Mouse (Mus musculus) layer of hippocampus, postnatal 10 days (tissue): ENCODE data around the gene Meaf6. TPM values are rescaled to one million over a fixed set of nuclear protein-coding genes. Genes with fewer than 3 reads are reported as not detected.

Experiments used
- DNase-seq, 2 experiments: peaks; one replicate each; pipeline ENCODE4 v3.0.0; 2021; ENCODE audit warnings: low spot score in 2 of 2
- total RNA-seq, 2 experiments: library from RNA; stranded (reverse); gene quantifications; 2 replicates each; pipeline ENCODE4 v1.2.3; 2021

Gene Meaf6
- total RNA-seq, 2 experiments from 2014 or later = 130 to 134 TPM

GRCm38 (mm10) chr4:125115081-125115480 is 30.1 kb downstream of the Meaf6 start:
- no peak for DNase-seq

DNA sequence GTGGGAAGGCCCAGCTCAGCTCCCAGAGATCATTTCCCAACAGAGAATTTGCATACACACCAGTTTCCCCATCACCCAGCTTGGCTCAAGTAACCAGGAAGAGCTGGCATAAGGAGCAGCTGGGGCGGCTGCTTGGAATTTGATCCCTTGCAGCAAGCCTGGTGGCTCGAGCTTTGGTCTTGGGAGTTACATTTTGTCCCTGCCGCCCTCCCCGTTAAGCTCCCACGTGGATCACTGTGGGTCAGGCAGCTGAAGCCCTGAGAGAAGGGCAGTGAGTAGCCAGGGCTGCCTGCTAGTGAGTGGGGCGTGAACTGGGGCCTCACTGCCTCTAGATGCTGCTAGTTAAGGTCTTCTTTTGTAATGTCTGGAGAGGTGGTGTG is 30.8 kb downstream of the Meaf6 start:
- DNase-seq = peak in 1 of 2 experiments; percentile 40

- DNase-seq = peak; percentile 58 to 65
Observed at GRCm38 (mm10) chr4:125116090-125116861, 31.3 kb downstream of the Meaf6 start.

- no peak for DNase-seq
Observed at GRCm38 (mm10) chr4:125116929-125117328, 32.0 kb downstream of the Meaf6 start.

DNA sequence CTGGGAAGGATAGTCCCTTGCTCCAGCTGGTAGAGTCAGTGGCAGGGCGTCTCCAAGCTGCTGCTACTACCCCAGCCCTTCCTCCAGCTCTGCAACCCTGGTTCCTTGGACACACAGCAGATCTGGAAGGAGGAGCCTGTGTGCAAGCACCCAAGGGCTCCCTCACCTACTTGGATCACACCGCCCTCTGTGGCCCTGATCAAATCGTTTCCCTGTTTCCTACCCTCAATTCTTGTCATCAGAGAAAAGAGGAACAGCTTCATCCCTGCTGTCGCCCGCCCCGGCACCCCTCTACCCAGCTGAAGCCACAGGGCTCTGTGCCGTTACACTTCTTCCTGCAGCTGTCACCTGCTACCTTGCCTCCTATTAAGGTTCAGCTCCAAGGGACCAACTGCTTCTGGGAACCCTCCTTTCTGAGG is 33.0 kb downstream of the Meaf6 start:
- no peak for DNase-seq

- no peak for DNase-seq
Observed at GRCm38 (mm10) chr4:125119070-125119469, 34.1 kb downstream of the Meaf6 start.

DNA sequence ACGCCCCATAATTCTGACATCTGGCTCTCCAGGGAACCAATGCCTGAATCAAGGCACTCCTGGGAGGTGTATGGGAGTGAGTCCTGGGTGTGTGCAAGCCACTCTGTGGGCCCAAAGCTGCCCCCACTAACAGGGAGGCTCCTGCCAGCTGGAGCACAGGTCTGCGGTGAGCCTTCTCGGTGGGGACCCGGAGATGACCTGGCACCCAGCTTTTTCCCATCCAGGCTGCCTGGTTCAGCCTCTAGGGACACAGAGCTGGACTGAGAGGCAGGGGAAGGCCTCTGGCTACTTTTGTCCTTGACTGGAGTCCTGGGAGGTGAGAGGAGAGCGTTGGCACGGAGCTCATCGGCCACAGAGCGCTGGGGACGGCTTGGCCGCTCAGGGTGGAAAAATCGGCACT is 34.8 kb downstream of the Meaf6 start:
- DNase-seq = no peak

DNA sequence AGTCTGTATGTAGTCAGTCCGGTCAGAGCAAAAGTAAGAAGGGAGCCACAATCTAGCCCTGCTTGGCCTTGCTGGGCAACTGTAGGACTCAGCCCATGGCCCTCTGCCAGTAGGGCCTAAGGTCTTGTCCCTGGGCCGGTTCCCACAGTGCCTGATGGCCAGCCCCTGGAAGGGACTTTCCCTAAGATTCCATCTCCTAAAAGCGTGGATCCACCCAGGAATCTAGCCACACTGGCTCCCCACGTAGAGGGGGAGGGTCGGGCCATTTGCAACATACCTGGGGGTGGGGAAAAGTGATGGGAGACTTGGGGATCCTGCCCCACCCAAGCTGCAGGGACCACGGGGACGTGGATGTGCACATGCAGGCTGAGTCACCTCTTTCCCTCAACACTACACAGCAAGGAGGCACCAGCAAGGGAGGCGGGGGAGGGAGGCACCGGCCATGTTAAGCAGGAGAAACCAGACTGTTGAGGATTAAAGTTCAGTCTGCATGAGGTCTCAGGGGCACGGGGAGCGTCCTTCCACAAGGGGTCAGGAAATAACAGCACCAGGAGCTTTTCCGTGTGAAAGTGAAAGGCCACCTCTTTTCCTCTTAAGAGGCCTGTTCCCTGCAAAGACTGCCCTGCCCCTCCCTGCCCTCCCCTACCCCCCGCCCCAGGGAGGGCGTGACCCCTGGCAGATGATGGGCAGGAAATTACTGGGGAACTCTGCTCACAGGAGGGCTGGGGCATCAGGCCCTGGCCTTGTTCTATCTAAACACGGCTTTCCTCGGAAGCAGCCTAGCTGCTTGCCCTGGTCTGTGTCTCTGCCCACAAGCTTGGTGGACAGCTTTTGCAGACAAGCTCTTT is 37.7 kb downstream of the Meaf6 start:
- DNase-seq = no peak

GRCm38 (mm10) chr4:125123279-125123671 is 38.3 kb downstream of the Meaf6 start:
- no peak for DNase-seq

GRCm38 (mm10) chr4:125124424-125125209 is 39.7 kb downstream of the Meaf6 start:
- no peak for DNase-seq

DNA sequence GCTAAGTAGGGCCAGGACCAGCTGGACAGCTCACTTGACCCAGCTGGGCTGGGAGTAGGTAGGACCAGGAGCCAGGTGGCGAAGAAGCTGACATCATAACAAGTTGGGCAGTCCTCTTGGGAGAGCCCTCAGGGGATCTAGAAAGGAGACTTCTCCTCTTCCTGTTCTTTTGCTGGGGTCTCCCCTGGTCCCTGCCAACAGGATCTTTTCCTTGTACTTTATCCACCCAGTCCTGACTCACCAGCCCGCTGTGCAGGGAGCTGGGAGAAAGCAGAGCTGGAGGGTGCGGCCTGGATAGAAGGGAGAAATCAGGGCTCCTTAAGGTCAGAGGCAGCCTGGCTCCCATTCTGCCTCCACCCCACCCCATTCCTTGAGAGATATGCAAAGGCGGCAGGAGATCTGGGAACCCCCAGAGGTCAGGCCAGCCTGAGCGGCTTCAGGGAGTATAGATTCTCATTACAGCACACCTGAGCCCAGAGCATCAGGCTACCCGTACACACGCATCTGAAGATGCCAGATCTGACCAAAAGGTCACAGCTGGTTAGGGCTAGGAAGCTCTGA is 40.5 kb downstream of the Meaf6 start:
- no peak for DNase-seq

- no peak for DNase-seq
Observed at GRCm38 (mm10) chr4:125126186-125126585, 41.3 kb downstream of the Meaf6 start.

DNA sequence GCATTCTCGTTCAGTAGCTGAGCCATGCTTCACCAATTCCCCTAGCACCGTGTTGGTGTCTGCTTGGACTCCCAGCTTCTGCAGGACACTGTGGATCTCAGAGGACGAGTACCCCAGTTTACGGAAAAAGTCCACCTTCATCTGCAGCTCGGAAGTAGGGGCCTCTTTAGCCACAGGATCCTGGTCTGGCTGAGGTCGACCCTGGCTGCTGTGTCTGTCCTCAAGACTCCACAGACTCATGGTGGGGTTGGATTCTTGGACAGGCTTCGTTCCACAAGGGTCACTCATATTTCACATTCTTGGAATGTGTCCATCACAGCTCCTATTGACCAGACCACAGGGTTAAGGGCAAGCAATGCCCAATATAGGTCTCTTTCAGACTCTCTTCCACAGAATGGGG is 41.8 kb downstream of the Meaf6 start:
- no peak for DNase-seq

- DNase-seq = peak; percentile 66 to 77
Observed at GRCm38 (mm10) chr4:125127305-125128084, 42.6 kb downstream of the Meaf6 start, which contains the start of gene Zc3h12a. Gene Zc3h12a (minus strand): TSS chr4:125127840.

GRCm38 (mm10) chr4:125131493-125131892 is 46.6 kb downstream of the Meaf6 start:
- DNase-seq = no peak

DNA sequence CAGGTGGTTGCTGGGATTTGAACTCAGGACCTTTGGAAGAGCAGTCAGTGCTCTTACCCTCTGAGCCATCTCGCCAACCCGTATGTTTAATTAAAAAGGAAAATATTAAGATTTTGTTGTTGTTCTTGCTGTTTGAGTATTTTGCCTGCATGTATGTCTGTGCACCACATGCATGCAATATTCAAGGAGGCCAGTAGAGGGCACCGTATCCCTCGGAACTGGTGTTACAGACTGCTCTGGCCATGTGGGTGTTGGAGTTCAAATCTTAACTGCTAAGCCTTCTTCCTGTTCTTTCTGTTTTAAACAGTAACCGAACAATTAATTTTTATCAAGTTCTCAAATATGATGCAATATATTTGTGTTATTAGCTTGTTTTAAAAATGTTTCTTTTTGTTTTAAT is 47.5 kb downstream of the Meaf6 start:
- DNase-seq = peak; percentile 80 to 82

DNA sequence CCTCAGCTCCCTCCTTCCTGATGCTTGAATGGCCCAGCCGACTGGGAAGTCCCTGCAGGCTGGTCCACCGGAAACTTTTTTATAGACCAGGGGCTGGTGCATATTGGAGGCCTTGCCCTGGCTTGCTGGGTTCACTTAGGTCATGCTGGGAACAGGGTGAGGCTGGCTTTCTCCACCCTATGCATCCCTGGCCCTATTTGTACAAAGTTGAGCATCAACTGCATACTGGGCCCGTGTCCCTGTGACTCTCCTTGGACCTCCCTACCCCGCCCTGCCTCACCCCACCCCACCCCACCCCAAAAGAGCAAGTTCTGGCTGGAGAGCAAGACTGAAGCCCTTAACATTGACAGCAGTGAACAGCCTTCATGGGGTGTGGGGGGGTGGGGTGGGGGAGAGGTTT is 49.3 kb downstream of the Meaf6 start:
- no peak for DNase-seq

DNA sequence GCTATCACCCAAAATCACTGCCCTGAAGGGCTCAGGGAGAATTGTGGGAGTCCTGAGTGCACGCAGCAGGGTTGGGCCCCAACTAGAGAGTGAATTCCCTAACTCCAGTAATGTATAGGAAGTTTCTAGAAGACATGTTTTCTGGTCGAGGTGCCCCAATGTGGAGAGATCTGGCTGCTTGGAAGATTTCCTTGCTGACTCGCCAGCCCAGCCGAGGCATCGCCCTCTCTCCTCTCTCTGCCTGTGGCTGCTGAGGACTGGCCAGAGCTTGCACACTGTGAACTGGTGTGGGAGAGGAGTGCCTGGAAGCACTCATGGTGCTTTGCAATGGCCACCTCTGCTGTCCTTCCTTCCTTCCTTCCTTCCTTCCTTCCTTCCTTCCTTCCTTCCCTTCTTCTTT is 49.7 kb downstream of the Meaf6 start:
- no peak for DNase-seq

- DNase-seq = no peak
Observed at GRCm38 (mm10) chr4:125135076-125135855, 50.3 kb downstream of the Meaf6 start.
